26 mouse cellular contexts compared by ENCODE assay signal in genomic region chr2:122711911-122712310, GRCm38 (mm10). TPM values are rescaled to one million over a fixed set of nuclear protein-coding genes. Genes with fewer than 3 reads are reported as not detected.
A peak's percentile ranks its signal among the peaks of the same experiment; 100 is the strongest.
DNase-seq lines count a peak whose midpoint lies in the region; ATAC-seq and TF ChIP-seq lines count a peak whose summit lies in the region.
"Had no signal": no experiment of that assay in that cellular context is flagged by ENCODE, and none has a peak within 500 bp of the region (broad histone marks: within the 10 kb centered on the region; RNA-seq: fewer than 3 reads in every experiment).

No protein-coding gene starts in this region.

- ATAC-seq in CD4-positive, CD25-positive, alpha-beta regulatory T cell, adult 4 months = peak; percentile 34
- ATAC-seq in common myeloid progenitor, adult 5-6 weeks (replicated peaks; ENCODE audit: low read depth, poor library complexity, severe bottlenecking) = peak; percentile 96
- ATAC-seq in megakaryocyte, adult 5-6 weeks (ENCODE audit: poor library complexity, severe bottlenecking) = peak; percentile 84
- ATAC-seq: activated CD4-positive, CD25-positive, alpha-beta regulatory T cell, adult 4 months; forebrain, embryonic 14.5 days; forebrain, embryonic 16.5 days; Patski had no signal

- H3K27ac ChIP-seq in left cerebral cortex, adult 2 months = no peak overlapping the region
- H3K27ac ChIP-seq: embryonic facial prominence, embryonic 13.5 days; embryonic facial prominence, embryonic 15.5 days; forebrain, embryonic 10.5 days; forebrain, embryonic 12.5 days had no signal

- intact Hi-C loops in left cerebral cortex, adult 2 months (cut with DNase I) = no loop called here

- DNase-seq in CD4-positive, CD25-positive, alpha-beta regulatory T cell, adult 2 months (ENCODE audit: low read depth, low spot score) = peak; percentile 9
- no peak for DNase-seq in layer of hippocampus, adult 8-10 months (ENCODE audit: low spot score in 2 of 2)
- no peak for DNase-seq in spleen, postnatal 10 days (ENCODE audit: low spot score in 2 of 2)
- no peak for DNase-seq in left cerebral cortex, adult 2 months (ENCODE audit: extremely low spot score in 1 of 2, low spot score in 2 of 2)
- DNase-seq in adrenal gland, postnatal 25 days = no peak
- DNase-seq: adrenal gland, adult 8-10 months; adrenal gland, postnatal 14 days; cerebellum, adult 11-12 months; cerebellum, adult 2 months; cerebellum, adult 9-10 months; cerebellum, postnatal 10 days; cerebellum, postnatal 25 days; embryo, embryonic 11 days had no signal

- H3K4me3 ChIP-seq in left cerebral cortex, adult 2 months = no peak overlapping the region
- H3K4me3 ChIP-seq: embryonic facial prominence, embryonic 13.5 days; embryonic facial prominence, embryonic 15.5 days; erythroblast, embryonic 14.5 days; forebrain, embryonic 10.5 days; forebrain, embryonic 12.5 days had no signal

- no peak for TF ChIP-seq CTCF in left cerebral cortex, adult 2 months (IDR thresholded peaks at IDR 0.05)

RNA-seq across cellular contexts. Expression of gene Slc30a4, which starts 9.4 kb away (rescaled TPM):
- 1 to 10 TPM in 1 of 2 experiments, under 1 TPM in 1; 0.77 to 1.2 TPM for polyA plus RNA-seq in CD4-positive, CD25-positive, alpha-beta regulatory T cell, adult 4 months (2017; shearing (Covaris generic))
- 5.8 and 6.1 TPM in 2 replicates for total RNA-seq in common myeloid progenitor, adult 5-6 weeks (2017)
- total RNA-seq in megakaryocyte, adult 5-6 weeks (2015) = 1.2 and 1.9 TPM in 2 replicates
- 1.9 and 2.2 TPM in 2 replicates for total RNA-seq in megakaryocyte, adult 5-6 weeks (2017)
- total RNA-seq in layer of hippocampus, adult 8-10 months (2022) = 10 to 100 TPM; 30.2 to 35.3 (median 33.0) TPM
- total RNA-seq in left cerebral cortex, adult 2 months (2021) = 10 to 100 TPM; 45.9 to 48.5 TPM
- total RNA-seq in adrenal gland, postnatal 25 days (2021) = 30.5 and 34.2 TPM in 2 replicates
- polyA plus RNA-seq: erythroblast, embryonic 14.5 days; G1E had no signal

RNA-seq across cellular contexts. Expression of gene Bloc1s6, which starts 26.4 kb away (rescaled TPM):
- polyA plus RNA-seq in CD4-positive, CD25-positive, alpha-beta regulatory T cell, adult 4 months (2017; shearing (Covaris generic)) = 10 to 100 TPM; 36.3 to 66.5 TPM
- total RNA-seq in common myeloid progenitor, adult 5-6 weeks (2017) = 26.3 and 33.9 TPM in 2 replicates
- total RNA-seq in megakaryocyte, adult 5-6 weeks (2015) = 12.0 and 12.9 TPM in 2 replicates
- total RNA-seq in megakaryocyte, adult 5-6 weeks (2017) = 24.1 and 30.4 TPM in 2 replicates
- 10 to 100 TPM; 19.5 to 24.1 (median 21.1) TPM for total RNA-seq in layer of hippocampus, adult 8-10 months (2022)
- total RNA-seq in left cerebral cortex, adult 2 months (2021) = 10 to 100 TPM; 28.2 to 34.3 TPM
- 26.2 and 38.4 TPM in 2 replicates for total RNA-seq in adrenal gland, postnatal 25 days (2021)

RNA-seq across cellular contexts. Expression of gene Sqor, which starts 53.1 kb away (rescaled TPM):
- 10 to 100 TPM; 16.3 to 17.1 TPM for polyA plus RNA-seq in CD4-positive, CD25-positive, alpha-beta regulatory T cell, adult 4 months (2017; shearing (Covaris generic))
- 18.8 and 30.8 TPM in 2 replicates for total RNA-seq in common myeloid progenitor, adult 5-6 weeks (2017)
- total RNA-seq in megakaryocyte, adult 5-6 weeks (2015) = 106 and 117 TPM in 2 replicates
- 167 and 173 TPM in 2 replicates for total RNA-seq in megakaryocyte, adult 5-6 weeks (2017)
- 10 to 100 TPM in 1 of 4 experiments, 1 to 10 TPM in 3; 7.8 to 14.8 (median 8.1) TPM for total RNA-seq in layer of hippocampus, adult 8-10 months (2022)
- 1 to 10 TPM; 4.6 to 7.0 TPM for total RNA-seq in left cerebral cortex, adult 2 months (2021)
- 50.2 and 57.3 TPM in 2 replicates for total RNA-seq in adrenal gland, postnatal 25 days (2021)

Comparison
In these comparisons a context has a peak if more than half of its experiments do, and no peak if none do; other contexts are left out.
1. ATAC-seq: peak in every context shown above with its lines; median percentile 96 in common myeloid progenitor, adult 5-6 weeks; 84 in megakaryocyte, adult 5-6 weeks; 34 in CD4-positive, CD25-positive, alpha-beta regulatory T cell, adult 4 months.